Mouse (Mus musculus) lung, postnatal 36 days (tissue): Measurements from ENCODE around the gene BC052040.
A peak's percentile ranks its signal among the peaks of the same experiment; 100 is the strongest.

ENCODE experiments used
- DNase-seq: peaks from one replicate; pipeline ENCODE4 v3.0.0; 2022; ENCODE audit warnings: mixed read lengths

Gene BC052040

GRCm38 (mm10) chr2:115775488-115776217, 194.1 kb downstream of the BC052040 start:
- no peak for DNase-seq

DNA sequence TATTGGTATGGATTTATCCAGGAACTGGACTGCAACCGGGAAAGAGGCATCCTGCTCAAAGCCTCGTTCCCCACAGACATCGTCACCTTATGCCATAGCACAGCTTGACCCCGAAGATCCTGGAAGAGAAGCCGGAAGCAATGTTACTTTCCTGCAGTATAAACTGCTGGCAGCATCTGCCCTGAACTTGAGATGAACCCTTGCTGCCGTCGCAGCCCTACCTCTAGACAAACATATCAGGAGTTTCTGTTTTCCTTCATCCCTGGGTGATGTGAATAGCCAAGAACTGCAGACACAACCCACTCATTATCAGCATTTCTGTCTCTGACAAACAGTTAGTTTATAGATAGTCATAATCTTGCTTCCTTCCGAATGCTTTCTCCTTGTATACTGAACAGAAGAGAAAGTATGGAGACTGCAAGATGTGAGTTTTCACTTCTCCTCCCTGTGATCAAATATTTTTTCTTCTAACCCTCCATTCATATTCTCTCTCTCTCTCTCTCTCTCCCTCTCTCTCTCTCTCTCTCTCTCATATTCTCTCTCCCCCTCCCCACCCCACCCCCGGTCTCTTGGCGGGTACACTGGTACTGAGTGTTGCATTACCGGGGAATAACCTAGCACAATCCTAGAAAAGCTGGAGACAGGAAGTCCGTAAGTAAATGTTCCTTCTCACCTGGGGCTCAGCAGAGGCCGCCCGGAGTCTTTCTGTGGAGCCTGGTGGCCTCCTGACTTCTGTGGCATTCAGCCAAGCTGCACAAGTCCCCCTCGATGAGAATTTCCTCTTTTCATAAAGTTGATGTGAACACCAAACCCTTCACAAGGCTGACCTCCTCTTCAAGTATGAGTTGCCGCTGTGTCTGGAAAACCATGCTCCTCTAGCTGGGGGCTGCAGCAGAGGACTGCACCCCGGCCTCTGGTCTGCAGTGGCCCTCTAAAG, 195.7 kb downstream of the BC052040 start:
- DNase-seq = peak; percentile 39

DNA sequence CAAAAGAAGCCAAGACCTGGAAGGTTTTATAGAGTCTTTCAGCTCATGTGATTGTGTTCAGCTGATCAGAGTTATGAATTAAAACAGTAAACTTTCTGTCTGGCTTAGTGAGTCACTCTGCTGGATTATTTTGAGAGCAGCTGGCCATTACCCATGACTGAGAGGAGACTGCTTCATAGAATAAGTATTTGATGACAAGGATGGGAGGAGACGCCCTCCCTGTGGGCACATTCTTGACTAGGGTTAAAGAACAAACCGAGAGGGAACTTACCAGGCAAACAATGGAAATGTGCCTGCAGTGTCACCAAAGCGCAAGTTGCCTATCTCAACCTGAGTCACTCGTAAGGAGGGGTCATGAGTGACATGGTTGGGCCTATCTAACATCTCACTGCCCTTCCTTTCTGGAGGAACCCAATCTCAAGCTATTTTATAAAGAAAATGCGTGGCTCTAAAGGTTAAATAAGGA, 199.1 kb downstream of the BC052040 start:
- DNase-seq = no peak

GRCm38 (mm10) chr2:115785687-115786086, 204.2 kb downstream of the BC052040 start:
- DNase-seq = no peak

- no peak for DNase-seq
Observed at GRCm38 (mm10) chr2:115798839-115799238, 217.3 kb downstream of the BC052040 start.

DNA sequence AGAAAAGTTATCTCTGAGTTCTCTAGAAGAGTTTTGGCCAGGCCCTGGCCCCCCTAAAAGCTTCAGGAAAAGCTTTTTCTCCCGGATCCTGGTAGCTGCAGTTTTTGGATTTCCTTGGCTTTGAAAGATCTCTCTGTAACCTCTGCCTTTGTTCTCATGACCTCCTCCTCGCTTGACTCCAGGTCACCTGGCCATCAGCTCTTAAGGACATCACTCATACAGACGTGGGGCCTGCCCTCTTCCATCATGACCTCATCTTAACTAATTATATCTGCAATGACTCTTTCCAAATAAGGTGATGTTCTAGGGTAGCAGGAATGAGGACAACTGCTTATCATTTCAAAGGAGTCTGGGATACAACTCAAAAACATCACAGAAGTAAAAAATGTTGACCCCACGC, 226.9 kb downstream of the BC052040 start:
- DNase-seq = no peak

- no peak for DNase-seq
Observed at GRCm38 (mm10) chr2:115813316-115813715, 231.8 kb downstream of the BC052040 start.

- no peak for DNase-seq
Observed at GRCm38 (mm10) chr2:115813721-115814120, 232.2 kb downstream of the BC052040 start.

GRCm38 (mm10) chr2:115817959-115818358, 236.4 kb downstream of the BC052040 start:
- peak; percentile 20 for DNase-seq

- no peak for DNase-seq
Observed at GRCm38 (mm10) chr2:115822361-115822760, 240.8 kb downstream of the BC052040 start.
